10 mouse cellular contexts compared by ENCODE assay signal in the genomic region with DNA sequence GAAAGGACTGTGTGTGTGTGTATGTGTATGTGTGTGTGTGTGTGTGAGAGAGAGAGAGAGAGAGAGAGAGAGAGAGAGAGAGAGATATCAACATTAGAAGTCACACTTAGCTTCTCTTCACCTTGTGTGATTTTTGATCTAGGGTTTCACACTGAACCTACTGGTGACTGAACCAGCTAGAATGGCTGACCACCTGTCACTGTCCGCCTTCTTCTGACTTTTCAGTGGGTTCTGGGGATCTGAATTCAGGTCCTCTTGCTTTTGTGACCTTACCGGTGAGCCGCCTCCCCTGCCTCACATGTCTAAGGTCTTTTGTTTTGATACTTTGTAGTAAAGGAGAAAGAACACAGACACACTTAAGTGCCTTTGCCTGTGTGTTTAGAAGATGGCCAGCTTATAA.
"Had no signal": no experiment of that assay in that cellular context is flagged by ENCODE, and none has a peak within 500 bp of the region (broad histone marks: within the 10 kb centered on the region; RNA-seq: fewer than 3 reads in every experiment).

No protein-coding gene starts in this region.

- ATAC-seq: midbrain, embryonic 15.5 days had no signal

- H3K4me3 ChIP-seq: left cerebral cortex, adult 2 months; limb, embryonic 10.5 days; liver, embryonic 15.5 days; lung, embryonic 15.5 days; midbrain, embryonic 15.5 days; neural tube, embryonic 13.5 days; stomach, embryonic 15.5 days had no signal

- H3K27ac ChIP-seq: left cerebral cortex, adult 2 months; limb, embryonic 10.5 days; macrophage; midbrain, embryonic 15.5 days; neural tube, embryonic 13.5 days; stomach, embryonic 15.5 days had no signal

- H3K36me3 ChIP-seq: liver, embryonic 15.5 days; lung, embryonic 15.5 days; midbrain, embryonic 15.5 days; neural tube, embryonic 13.5 days; stomach, embryonic 15.5 days had no signal

- H3K9ac ChIP-seq: liver, embryonic 15.5 days; lung, embryonic 15.5 days; midbrain, embryonic 15.5 days; neural tube, embryonic 13.5 days; stomach, embryonic 15.5 days had no signal

- H3K27me3 ChIP-seq: liver, embryonic 15.5 days; lung, embryonic 15.5 days; megakaryocyte, embryonic 14.5 days; midbrain, embryonic 15.5 days; neural tube, embryonic 13.5 days; stomach, embryonic 15.5 days had no signal

- H3K9me3 ChIP-seq: limb, embryonic 10.5 days; liver, embryonic 15.5 days; lung, embryonic 15.5 days; megakaryocyte, embryonic 14.5 days; midbrain, embryonic 15.5 days; neural tube, embryonic 13.5 days; stomach, embryonic 15.5 days had no signal

- H3K4me2 ChIP-seq: midbrain, embryonic 11.5 days; midbrain, embryonic 15.5 days; neural tube, embryonic 13.5 days; stomach, embryonic 15.5 days had no signal
